Comparison of ENCODE assay signal across 9 mouse cellular contexts in the genomic region with DNA sequence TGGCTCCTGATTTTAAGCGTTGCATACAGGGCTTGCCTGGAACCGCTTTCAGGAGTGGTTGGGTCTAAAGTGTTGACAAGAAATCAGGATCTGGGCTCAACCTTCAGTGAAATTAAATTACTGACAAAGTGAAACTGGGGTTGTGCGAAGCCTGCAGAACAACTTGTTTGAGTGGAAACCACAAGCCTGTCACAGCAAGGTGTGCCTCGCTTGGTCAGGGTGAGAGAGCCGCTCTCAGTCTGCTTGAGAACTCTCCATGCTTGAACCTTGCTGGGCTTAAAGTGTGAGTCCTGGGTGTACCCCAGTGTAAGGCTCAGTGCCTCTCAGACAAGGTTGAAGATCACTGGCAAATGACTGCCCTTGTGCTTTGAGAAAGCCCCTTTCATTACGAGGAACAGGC.
DNase-seq lines count a peak whose midpoint lies in the region; ATAC-seq and TF ChIP-seq lines count a peak whose summit lies in the region.
"Had no signal": no experiment of that assay in that cellular context is flagged by ENCODE, and none has a peak within 500 bp of the region (broad histone marks: within the 10 kb centered on the region; RNA-seq: fewer than 3 reads in every experiment).

No protein-coding gene starts in this region.

- no peak overlapping the region for H3K27ac ChIP-seq in forebrain, postnatal 0 days (ENCODE audit: low read depth, low read length)
- H3K27ac ChIP-seq in forebrain, embryonic 13.5 days, result no peak overlapping the region
- peak overlapping the region; percentile 36; the same call in 1 of the 2 replicates for H3K27ac ChIP-seq in liver, postnatal 0 days (ENCODE audit: low read depth)
- peak overlapping the region; percentile 66; the same call in 1 of the 2 replicates for H3K27ac ChIP-seq in stomach, embryonic 14.5 days (ENCODE audit: low read length)
- H3K27ac ChIP-seq in forebrain, embryonic 11.5 days (ENCODE audit: low read depth, low read length), result no peak overlapping the region

- H3K4me2 ChIP-seq in forebrain, postnatal 0 days (ENCODE audit: low read depth), result peak overlapping the region; percentile 32
- H3K4me2 ChIP-seq in forebrain, embryonic 13.5 days, result no peak overlapping the region
- peak overlapping the region; percentile 64 for H3K4me2 ChIP-seq in liver, postnatal 0 days (ENCODE audit: low read depth, low read length)
- peak overlapping the region; percentile 35 for H3K4me2 ChIP-seq in stomach, embryonic 14.5 days (replicated peaks; ENCODE audit: low read depth, low read length)
- H3K4me2 ChIP-seq in forebrain, embryonic 11.5 days (ENCODE audit: low read depth, low read length, severe bottlenecking), result no peak overlapping the region

- no peak overlapping the region for H3K4me3 ChIP-seq in forebrain, postnatal 0 days (ENCODE audit: low read depth, low read length)
- no peak overlapping the region for H3K4me3 ChIP-seq in forebrain, embryonic 13.5 days
- H3K4me3 ChIP-seq in lung, adult 2 months (replicated peaks; ENCODE audit: extremely low read depth, low read depth, low read length), result peak overlapping the region; percentile 55
- H3K4me3 ChIP-seq in liver, postnatal 0 days (ENCODE audit: low read depth, low read length), result peak overlapping the region; percentile 19
- H3K4me3 ChIP-seq in stomach, embryonic 14.5 days (ENCODE audit: low read depth, low read length), result peak overlapping the region; percentile 18
- no peak overlapping the region for H3K4me3 ChIP-seq in forebrain, embryonic 11.5 days (ENCODE audit: low read depth, low read length)

- no peaks in the 10 kb centered on the region for H3K36me3 ChIP-seq in forebrain, postnatal 0 days (ENCODE audit: insufficient read depth)
- H3K36me3 ChIP-seq in forebrain, embryonic 13.5 days (ENCODE audit: poor library complexity, severe bottlenecking), result no peaks in the 10 kb centered on the region
- no peaks in the 10 kb centered on the region for H3K36me3 ChIP-seq in liver, postnatal 0 days (replicated peaks; ENCODE audit: insufficient read depth, low read length)
- no peaks in the 10 kb centered on the region for H3K36me3 ChIP-seq in stomach, embryonic 14.5 days (ENCODE audit: control insufficient read depth, insufficient read depth, low read length)
- no peaks in the 10 kb centered on the region for H3K36me3 ChIP-seq in forebrain, embryonic 11.5 days (ENCODE audit: control insufficient read depth, insufficient read depth, low read length)

- H3K9me3 ChIP-seq in forebrain, postnatal 0 days (ENCODE audit: low read length), result no peaks in the 10 kb centered on the region
- H3K9me3 ChIP-seq in forebrain, embryonic 13.5 days (replicated peaks), result no peaks in the 10 kb centered on the region
- no peaks in the 10 kb centered on the region for H3K9me3 ChIP-seq in liver, postnatal 0 days (ENCODE audit: low read length)
- no peaks in the 10 kb centered on the region for H3K9me3 ChIP-seq in stomach, embryonic 14.5 days (ENCODE audit: control insufficient read depth, low read depth, low read length)
- H3K9me3 ChIP-seq in forebrain, embryonic 11.5 days (ENCODE audit: control insufficient read depth, low read length), result no peaks in the 10 kb centered on the region

- DNase-seq in forebrain, postnatal 0 days, result no peak
- DNase-seq in lung, adult 2 months, result peak; percentile 46
- DNase-seq in lung, postnatal 10 days, result no peak
- DNase-seq in liver, postnatal 0 days, result no peak
- no peak for DNase-seq in forebrain, embryonic 11.5 days (ENCODE audit: low spot score)
- no peak for DNase-seq in right cerebral cortex, postnatal 14 days
- DNase-seq: thymus, postnatal 14 days had no signal

- no peaks in the 10 kb centered on the region for H3K27me3 ChIP-seq in forebrain, postnatal 0 days (ENCODE audit: insufficient read depth, low read length)
- H3K27me3 ChIP-seq in forebrain, embryonic 13.5 days, result no peaks in the 10 kb centered on the region
- H3K27me3 ChIP-seq in liver, postnatal 0 days (ENCODE audit: insufficient read depth, low read length), result no peaks in the 10 kb centered on the region
- no peaks in the 10 kb centered on the region for H3K27me3 ChIP-seq in stomach, embryonic 14.5 days (ENCODE audit: control insufficient read depth, insufficient read depth, low read length)
- H3K27me3 ChIP-seq in forebrain, embryonic 11.5 days (ENCODE audit: control insufficient read depth, insufficient read depth, low read length), result no peaks in the 10 kb centered on the region

- H3K9ac ChIP-seq in forebrain, postnatal 0 days, result no peak overlapping the region
- H3K9ac ChIP-seq in forebrain, embryonic 13.5 days, result no peak overlapping the region
- H3K9ac ChIP-seq in liver, postnatal 0 days (replicated peaks), result 0 out of 2 replicates have a peak overlapping the region, but pooled peaks have one; percentile 8
- no peak overlapping the region for H3K9ac ChIP-seq in stomach, embryonic 14.5 days (replicated peaks; ENCODE audit: low read depth, low read length)
- no peak overlapping the region for H3K9ac ChIP-seq in forebrain, embryonic 11.5 days (ENCODE audit: low read length)

- no peak for TF ChIP-seq EP300 in liver, postnatal 0 days (IDR thresholded peaks at IDR 0.05; ENCODE audit: low read depth)

- no peak for ATAC-seq in forebrain, postnatal 0 days
- ATAC-seq in forebrain, embryonic 13.5 days, result no peak
- ATAC-seq in liver, postnatal 0 days, result no peak
- no peak for ATAC-seq in stomach, embryonic 14.5 days (ENCODE audit: insufficient number of reproducible peaks, insufficient read depth, low FRiP score, low read depth)
- ATAC-seq in forebrain, embryonic 11.5 days (replicated peaks; ENCODE audit: low FRiP score), result no peak

- TF ChIP-seq CTCF in forebrain, postnatal 0 days (IDR thresholded peaks at IDR 0.05; ENCODE audit: low read depth), result no peak
- no peak for TF ChIP-seq CTCF in lung, adult 2 months (IDR thresholded peaks at IDR 0.05; ENCODE audit: insufficient read depth, low read length)
- TF ChIP-seq CTCF in liver, postnatal 0 days (IDR thresholded peaks at IDR 0.05; ENCODE audit: low read depth), result no peak

- TF ChIP-seq POLR2A in lung, adult 2 months (IDR thresholded peaks at IDR 0.05; ENCODE audit: borderline replicate concordance, extremely low read depth, low read depth, low read length), result peak; percentile 47; the same call in 1 of the 2 replicates

- 0 out of 2 replicates have a peak, but pooled peaks cover 4% of the 10 kb centered on the region for H3K4me1 ChIP-seq in forebrain, postnatal 0 days (ENCODE audit: insufficient read depth)
- no peaks in the 10 kb centered on the region for H3K4me1 ChIP-seq in forebrain, embryonic 13.5 days
- H3K4me1 ChIP-seq in lung, adult 2 months (ENCODE audit: control insufficient read depth, insufficient read depth, low read length), result peaks cover 6% of the 10 kb centered on the region
- peaks cover 5% of the 10 kb centered on the region; the same call in 1 of the 2 replicates for H3K4me1 ChIP-seq in liver, postnatal 0 days (ENCODE audit: insufficient read depth)
- H3K4me1 ChIP-seq in stomach, embryonic 14.5 days (ENCODE audit: control insufficient read depth, insufficient read depth, low read length), result no peaks in the 10 kb centered on the region
- no peaks in the 10 kb centered on the region for H3K4me1 ChIP-seq in forebrain, embryonic 11.5 days (replicated peaks; ENCODE audit: control insufficient read depth, insufficient read depth, low read length)

- WGBS in forebrain, postnatal 0 days, result 86% methylated on average over 6 of the region's 6 CpGs
- WGBS in forebrain, embryonic 13.5 days, result 85% methylated on average over 6 of the region's 6 CpGs
- 60% methylated on average over 6 of the region's 6 CpGs for WGBS in lung, adult 2 months
- WGBS in liver, postnatal 0 days (ENCODE audit: insufficient replicate concordance), result 46% methylated on average over 6 of the region's 6 CpGs
- 69% methylated on average over 6 of the region's 6 CpGs for WGBS in stomach, embryonic 14.5 days
- 87% methylated on average over 6 of the region's 6 CpGs for WGBS in forebrain, embryonic 11.5 days

Comparison
In these comparisons a context has a peak if more than half of its experiments do, and no peak if none do; other contexts are left out.
1. H3K4me2 ChIP-seq: peak in forebrain, postnatal 0 days (single experiment), liver, postnatal 0 days (single experiment) and stomach, embryonic 14.5 days (single experiment); none in forebrain, embryonic 13.5 days (single experiment) and forebrain, embryonic 11.5 days (single experiment).
2. H3K27ac ChIP-seq: peak in liver, postnatal 0 days (single experiment) and stomach, embryonic 14.5 days (single experiment); none in forebrain, postnatal 0 days (single experiment), forebrain, embryonic 13.5 days (single experiment) and forebrain, embryonic 11.5 days (single experiment).
3. H3K4me3 ChIP-seq: peak in lung, adult 2 months (single experiment), liver, postnatal 0 days (single experiment) and stomach, embryonic 14.5 days (single experiment); none in forebrain, postnatal 0 days (single experiment), forebrain, embryonic 13.5 days (single experiment) and forebrain, embryonic 11.5 days (single experiment).